Mouse (Mus musculus) embryo, embryonic 10.5 days (tissue): ENCODE measurements at regions not wholly inside any gene's neighbourhood (a gene's known extent, or its start where the extent isn't known, plus 50 kb on each side); places are given as distances from the start of the nearest gene placed in this dataset.
A peak's percentile ranks its signal among the peaks of the same experiment; 100 is the strongest.

Experiments used
- DNase-seq: peaks from one replicate; pipeline ENCODE4 v3.0.0-alpha.2; 2015; ENCODE audit warnings: low spot score

- DNase-seq, result no peak
These were observed 82.7 kb upstream of the Nfe2l3 start for GRCm38 (mm10) chr6:51349771-51350170.

- DNase-seq, result no peak
These were observed 77.4 kb upstream of the Nfe2l3 start for GRCm38 (mm10) chr6:51355041-51355440.

GRCm38 (mm10) chr6:51361611-51362180, 70.8 kb upstream of the Nfe2l3 start:
- no peak for DNase-seq

- peak; percentile 91 for DNase-seq
These were observed 69.8 kb upstream of the Nfe2l3 start for GRCm38 (mm10) chr6:51362475-51363226.

GRCm38 (mm10) chr6:51364776-51365175, 67.7 kb upstream of the Nfe2l3 start:
- DNase-seq, result no peak

- no peak for DNase-seq
These were observed 62.7 kb upstream of the Nfe2l3 start for GRCm38 (mm10) chr6:51369771-51370170.

- no peak for DNase-seq
These were observed 60.1 kb upstream of the Nfe2l3 start for GRCm38 (mm10) chr6:51372357-51372756.

GRCm38 (mm10) chr6:51378436-51378835, 54.0 kb upstream of the Nfe2l3 start:
- no peak for DNase-seq

GRCm38 (mm10) chr6:51379074-51379473, 53.4 kb upstream of the Nfe2l3 start:
- DNase-seq, result peak; percentile 66

- peak; percentile 83 for DNase-seq
These were observed 52.8 kb upstream of the Nfe2l3 start for GRCm38 (mm10) chr6:51379560-51380274.

GRCm38 (mm10) chr6:51380275-51380575, 52.2 kb upstream of the Nfe2l3 start:
- DNase-seq, result no peak

- DNase-seq, result no peak
These were observed 51.0 kb upstream of the Nfe2l3 start for GRCm38 (mm10) chr6:51381465-51381864.
